Mouse (Mus musculus): ENCODE results near the gene Ebf1.

Ebf1 gene

DNA sequence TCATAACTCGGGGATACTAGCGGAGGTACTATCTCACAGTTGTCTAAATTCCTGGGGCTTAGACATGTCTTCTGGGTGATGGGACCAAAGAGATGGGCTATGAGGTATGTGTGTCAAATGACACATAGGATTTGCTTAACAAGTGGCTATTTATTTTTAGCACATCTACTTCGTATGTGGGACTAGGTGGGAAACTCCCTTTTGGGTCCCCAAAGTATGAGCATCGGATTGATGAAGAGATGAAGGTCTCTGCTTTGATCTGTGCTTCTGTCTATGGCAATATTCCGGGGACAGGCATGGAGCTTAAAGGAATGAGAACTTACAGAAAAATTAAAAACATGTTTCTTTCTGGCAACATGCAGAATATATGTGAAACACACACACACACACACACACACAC, 44.8 kb downstream of the Ebf1 start:
- no peak for DNase-seq (ENCODE audit: low spot score in 2 of 2)

DNA sequence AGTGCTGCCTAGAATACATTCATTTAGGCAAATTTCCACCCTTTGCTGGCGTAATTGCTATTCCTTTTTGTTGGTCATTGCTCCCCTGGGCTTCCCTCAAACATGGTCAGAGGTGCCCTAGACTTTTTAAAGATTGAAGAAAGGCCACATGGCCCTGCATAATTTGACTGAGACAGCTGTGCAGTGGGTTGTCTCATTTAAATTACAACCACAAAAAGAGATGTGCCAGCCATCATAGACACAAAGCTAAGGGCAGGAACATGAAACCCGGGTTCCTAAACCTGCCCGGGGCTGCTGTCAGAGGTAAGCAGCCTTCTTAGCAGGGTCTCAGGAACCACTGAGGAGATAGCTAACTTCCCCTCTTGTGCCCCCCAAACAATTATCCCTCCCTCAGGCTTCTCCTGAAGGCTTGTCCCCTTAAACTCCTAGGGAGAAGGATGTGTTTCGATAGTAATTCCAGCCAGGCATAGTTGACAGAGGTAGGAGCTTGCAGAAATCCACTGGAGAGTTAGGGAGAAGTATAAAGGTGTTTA, 46.6 kb downstream of the Ebf1 start:
- DNase-seq (ENCODE audit: low spot score in 2 of 2), result no peak

GRCm38 (mm10) chr11:44665156-44665682, 48.1 kb downstream of the Ebf1 start:
- DNase-seq (ENCODE audit: low spot score in 2 of 2), result peak; percentile 41 to 43

- no peak for DNase-seq (ENCODE audit: low spot score in 2 of 2)
Observed at GRCm38 (mm10) chr11:44665741-44666531, 48.8 kb downstream of the Ebf1 start.

GRCm38 (mm10) chr11:44666741-44667140, 49.6 kb downstream of the Ebf1 start:
- no peak for DNase-seq (ENCODE audit: low spot score in 2 of 2)

DNA sequence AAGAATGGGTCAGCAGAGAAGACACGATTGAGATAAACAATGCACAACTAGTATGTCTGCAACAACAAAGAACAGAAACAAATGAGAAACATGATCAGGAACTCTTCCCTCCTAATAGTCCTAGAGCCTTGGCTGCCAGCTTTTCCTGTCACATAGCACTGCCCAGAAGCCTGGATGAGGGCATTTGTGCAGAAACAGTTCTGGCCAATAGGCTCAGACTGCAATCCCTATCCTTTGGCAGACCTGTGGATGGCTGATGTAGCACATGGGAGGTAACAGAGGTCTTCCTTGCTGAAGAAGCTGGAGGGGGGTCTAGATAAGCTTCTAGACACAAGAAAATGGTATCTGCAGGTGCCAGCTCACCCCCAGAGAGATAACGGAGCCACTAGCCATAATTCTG, 64.2 kb downstream of the Ebf1 start:
- DNase-seq (ENCODE audit: low spot score in 2 of 2), result no peak

- DNase-seq (ENCODE audit: low spot score in 2 of 2), result no peak
Observed at GRCm38 (mm10) chr11:44681995-44682394, 64.9 kb downstream of the Ebf1 start.

- DNase-seq (ENCODE audit: low spot score in 2 of 2), result no peak
Observed at GRCm38 (mm10) chr11:44682703-44683539, 65.8 kb downstream of the Ebf1 start.

- no peak for DNase-seq (ENCODE audit: low spot score in 2 of 2)
Observed at GRCm38 (mm10) chr11:44684486-44685076, 67.5 kb downstream of the Ebf1 start.

GRCm38 (mm10) chr11:44685129-44685528, 68.0 kb downstream of the Ebf1 start:
- DNase-seq (ENCODE audit: low spot score in 2 of 2), result no peak

DNA sequence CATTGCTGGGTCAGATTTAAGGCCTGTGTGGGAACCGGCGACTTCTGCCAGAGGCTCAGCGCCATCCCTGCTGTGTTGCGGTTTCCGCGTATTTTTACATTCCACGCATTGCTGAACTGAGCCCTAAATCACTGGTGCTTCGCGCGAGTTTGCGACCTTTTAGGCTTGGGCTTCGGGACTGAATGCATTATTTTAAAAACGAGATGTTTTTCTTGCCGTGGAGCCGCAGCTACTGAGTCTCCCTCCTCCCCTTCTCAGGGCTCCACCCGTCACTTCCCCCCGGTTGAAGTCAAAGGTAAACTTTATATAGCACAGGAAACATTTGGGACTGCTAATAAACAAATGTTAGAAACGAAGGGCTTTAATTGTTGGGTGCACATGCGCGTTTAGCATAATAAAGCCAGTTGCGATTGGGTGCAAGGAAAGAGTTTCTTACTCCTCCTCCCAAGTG, 68.8 kb downstream of the Ebf1 start:
- DNase-seq (ENCODE audit: low spot score in 2 of 2), result no peak

- DNase-seq (ENCODE audit: low spot score in 2 of 2), result no peak
Observed at GRCm38 (mm10) chr11:44686378-44686777, 69.3 kb downstream of the Ebf1 start.

- DNase-seq (ENCODE audit: low spot score in 2 of 2), result no peak
Observed at GRCm38 (mm10) chr11:44688542-44688941, 71.4 kb downstream of the Ebf1 start.

DNA sequence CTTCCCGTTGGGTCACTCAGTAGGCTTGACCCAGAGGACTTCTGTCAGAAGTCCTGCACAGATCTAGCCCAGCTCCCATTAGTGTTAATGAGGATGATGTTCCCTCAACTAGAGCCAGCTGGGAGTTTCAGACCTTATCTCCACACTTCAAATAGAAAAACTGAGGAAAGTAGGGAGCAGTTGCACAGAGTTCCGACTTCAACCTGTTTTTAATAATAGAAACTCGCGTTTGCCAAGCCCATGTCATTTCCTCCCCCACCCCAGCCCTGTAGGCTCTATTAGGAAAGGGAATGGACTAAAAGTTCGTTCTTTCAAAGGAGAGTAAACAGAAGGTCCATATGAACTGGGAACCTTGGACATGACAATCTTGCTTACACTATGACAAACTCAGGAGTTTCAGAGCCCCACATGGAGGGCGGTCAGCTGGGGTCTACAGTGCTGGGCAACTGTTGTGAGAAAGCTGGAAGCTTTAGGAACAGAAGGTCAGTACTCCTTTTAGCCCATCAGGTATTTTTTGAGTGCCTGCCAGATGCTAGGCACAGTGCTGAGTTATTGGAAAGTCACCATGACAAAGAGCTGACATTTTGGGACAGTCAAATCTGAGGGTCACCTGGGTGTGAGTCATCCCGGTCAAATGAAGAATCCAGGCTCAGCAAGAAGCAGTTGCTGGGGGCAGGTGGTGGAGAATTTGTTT, 72.6 kb downstream of the Ebf1 start:
- DNase-seq (ENCODE audit: low spot score in 2 of 2), result no peak

- DNase-seq (ENCODE audit: low spot score in 2 of 2), result no peak
Observed at GRCm38 (mm10) chr11:44690265-44690572, 73.1 kb downstream of the Ebf1 start.

GRCm38 (mm10) chr11:44695416-44695815, 78.3 kb downstream of the Ebf1 start:
- no peak for DNase-seq (ENCODE audit: low spot score in 2 of 2)

DNA sequence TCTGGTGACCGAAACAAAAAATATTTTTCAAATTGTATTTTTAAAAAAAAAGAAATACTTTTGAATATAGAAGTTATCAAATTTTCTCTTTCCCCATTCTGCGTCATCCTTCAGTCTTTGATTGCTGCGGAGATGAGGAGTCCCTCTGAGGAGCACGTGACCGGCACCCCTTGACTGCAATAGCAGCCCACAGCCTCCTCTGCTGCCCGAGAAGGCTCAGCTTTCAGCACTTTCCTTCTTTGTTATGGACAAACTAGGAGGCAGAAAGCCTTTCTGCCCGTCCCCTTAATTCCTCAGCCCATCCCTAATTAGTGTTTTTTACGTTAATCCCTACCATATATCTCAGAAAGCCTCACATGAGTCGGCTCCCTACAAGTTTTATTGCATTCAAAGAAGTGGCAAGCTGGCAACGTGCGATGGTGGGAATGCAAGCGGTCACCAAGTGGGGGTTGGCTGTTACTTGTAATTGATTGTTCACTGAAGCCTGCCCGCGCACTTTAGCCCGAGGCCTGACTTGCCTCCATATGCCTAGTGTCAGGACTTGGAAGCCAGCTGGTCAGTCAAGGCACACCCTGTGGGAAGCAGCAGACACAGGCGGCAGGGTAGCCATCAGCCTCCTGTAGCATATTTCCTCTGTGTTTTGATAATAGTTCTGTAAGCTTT, 79.6 kb downstream of the Ebf1 start:
- DNase-seq (ENCODE audit: low spot score in 2 of 2), result peak in 1 of 2 experiments; percentile 23

DNA sequence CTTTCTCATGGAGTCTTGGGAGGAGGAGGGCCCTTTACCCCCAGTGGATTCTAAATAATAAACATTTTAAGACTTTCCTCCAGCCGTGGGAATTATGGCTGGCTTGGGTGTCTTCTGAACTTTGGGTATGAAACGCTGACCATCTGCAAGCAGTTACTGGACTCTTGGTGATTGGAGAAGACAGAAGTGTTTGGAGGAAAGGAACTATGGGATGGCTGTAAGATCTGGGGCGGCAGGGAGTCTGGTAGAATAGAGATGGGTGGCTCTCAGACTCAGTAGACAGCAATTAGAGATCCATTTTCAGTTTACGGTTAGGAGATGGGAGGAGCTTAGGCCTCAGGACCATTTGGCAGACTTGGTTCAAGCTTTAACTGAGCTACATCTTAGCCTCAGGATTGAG, 83.1 kb downstream of the Ebf1 start:
- no peak for DNase-seq (ENCODE audit: low spot score in 2 of 2)

DNA sequence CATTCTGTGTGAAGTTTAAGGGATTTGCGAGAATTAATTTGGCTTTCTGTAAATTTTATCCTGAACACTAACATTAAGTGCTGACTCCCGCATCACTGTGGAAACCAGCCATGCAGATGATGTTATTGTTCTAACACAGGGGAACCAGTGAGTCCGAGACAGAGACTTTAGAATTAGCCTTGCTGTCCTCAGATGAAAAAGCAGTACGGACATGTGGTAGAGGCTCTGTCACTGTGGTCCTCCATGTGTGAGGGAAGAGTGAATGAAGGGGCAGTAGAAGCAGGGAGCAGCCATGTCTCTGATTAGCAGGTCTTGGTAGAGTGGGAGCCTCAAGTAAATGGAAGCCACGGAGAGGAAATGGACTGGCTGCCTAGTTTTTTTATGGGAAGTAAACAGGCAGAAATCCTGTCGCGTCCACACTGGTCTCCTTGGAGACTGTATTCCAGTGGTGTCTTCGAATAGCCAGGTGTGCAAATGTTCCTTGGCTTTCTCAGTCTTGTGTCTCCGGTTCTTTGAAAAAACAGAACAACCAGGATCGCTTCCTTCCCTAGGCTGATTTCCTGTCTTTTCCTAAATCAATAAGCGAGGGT, 84.2 kb downstream of the Ebf1 start:
- DNase-seq (ENCODE audit: low spot score in 2 of 2), result no peak

DNA sequence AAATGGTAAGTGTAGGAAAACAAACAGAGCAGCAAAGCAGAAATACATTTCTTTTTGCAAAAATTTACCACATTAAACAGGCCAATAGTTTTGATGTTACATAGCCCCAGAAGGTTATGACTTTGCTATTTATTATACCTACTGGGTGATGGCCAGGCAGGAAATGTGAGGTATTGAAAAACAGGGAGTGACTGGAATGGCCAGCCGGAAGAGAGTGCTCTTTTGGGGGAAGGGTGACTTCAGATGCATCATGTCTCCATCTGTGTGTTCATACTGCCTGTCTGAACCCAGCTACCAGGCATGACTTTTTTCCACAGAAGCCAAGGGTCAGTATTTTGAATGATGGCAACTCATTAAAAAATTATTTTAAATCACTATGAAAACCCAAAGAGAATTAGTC, 84.7 kb downstream of the Ebf1 start:
- no peak for DNase-seq (ENCODE audit: low spot score in 2 of 2)
